Mouse (Mus musculus) bone marrow, adult 2 months (tissue): ENCODE results near the gene Cfap52. TPM values are rescaled to one million over a fixed set of nuclear protein-coding genes. Genes with fewer than 3 reads are reported as not detected.

ENCODE experiments used
- H3K27ac ChIP-seq: fragments of 200-500 bp; 2 replicates; pipeline ENCODE4 v1.5.1; 2012; ENCODE audit warnings: low read depth, mild to moderate bottlenecking, control low read depth, inconsistent platforms, low read length; ENCODE audit not compliant: control insufficient read depth, poor library complexity, insufficient read depth
- H3K4me1 ChIP-seq: fragments of 200-500 bp; 2 replicates; pipeline ENCODE4 v1.6.1; 2011; ENCODE audit warnings: low read length; ENCODE audit not compliant: control insufficient read depth, insufficient read depth
- H3K4me3 ChIP-seq: fragments of 200-500 bp; replicated peaks from 2 replicates; pipeline ENCODE3; 2011; ENCODE audit warnings: mild to moderate bottlenecking, low read depth, low read length, control low read depth; ENCODE audit not compliant: control insufficient read depth
- CTCF ChIP-seq: fragments of 200-500 bp; IDR thresholded peaks from 2 replicates; pipeline ENCODE4 v1.5.1; 2011; ENCODE audit warnings: low read length, control low read depth; ENCODE audit not compliant: control insufficient read depth, insufficient read depth
- POLR2A ChIP-seq: fragments of 200-500 bp; IDR thresholded peaks from 2 replicates; pipeline ENCODE4 v1.6.1; 2011; ENCODE audit warnings: low read depth, mild to moderate bottlenecking, control low read depth, low read length, borderline replicate concordance; ENCODE audit not compliant: control insufficient read depth
- WGBS: fragments of 180-500 bp; shearing (Covaris S2); methylation state at CpG from one replicate; pipeline ENCODE4 v1.1.7; 2018; 5-methylcytosine and 5-hydroxymethylcytosine counted together
- polyA plus RNA-seq: library from polyadenylated mRNA; stranded (reverse); fragments of >200 nt; gene quantifications from 2 replicates; pipeline ENCODE4 v1.2.4, GENCODE M21; 2011; ENCODE audit warnings: low replicate concordance; ENCODE audit not compliant: missing spikeins, insufficient read depth, insufficient read length

Gene Cfap52
- polyA plus RNA-seq, 1 experiment, result not detected

GRCm38 (mm10) chr11:67953604-67954003 is 11.8 kb downstream of the Cfap52 start:
- Histone ChIP-seq H3K4me3 (no peak overlapping the region), H3K4me1 (no peaks in the 10 kb centered on the region), H3K27ac (no peak overlapping the region)
- WGBS, result 71% methylated on average over 5 of the region's 5 CpGs
- no peak for TF ChIP-seq CTCF
- no peak for TF ChIP-seq POLR2A

GRCm38 (mm10) chr11:67949475-67949874 is 16.0 kb downstream of the Cfap52 start:
- Histone ChIP-seq H3K4me3 (no peak overlapping the region), H3K4me1 (no peaks in the 10 kb centered on the region), H3K27ac (no peak overlapping the region)
- no peak for TF ChIP-seq POLR2A
- no peak for TF ChIP-seq CTCF
- WGBS, result 13% methylated on average over 9 of the region's 9 CpGs

- TF ChIP-seq POLR2A (no peak), CTCF (no peak)
- Histone ChIP-seq H3K4me1 (no peaks in the 10 kb centered on the region), H3K27ac (no peak overlapping the region), H3K4me3 (no peak overlapping the region)
- WGBS, result 34% methylated on average over 3 of the region's 3 CpGs
Observed at GRCm38 (mm10) chr11:67948229-67948628, 17.2 kb downstream of the Cfap52 start.

- H3K27ac ChIP-seq, result no peak overlapping the region
- TF ChIP-seq POLR2A (no peak), CTCF (no peak)
- WGBS, result 87% methylated on average over 3 of the region's 3 CpGs
Observed at GRCm38 (mm10) chr11:67932156-67932555, 33.3 kb downstream of the Cfap52 start.

GRCm38 (mm10) chr11:67926348-67927055 is 38.9 kb downstream of the Cfap52 start:
- TF ChIP-seq POLR2A (no peak), CTCF (no peak)
- Histone ChIP-seq H3K4me3 (no peak overlapping the region), H3K27ac (no peak overlapping the region), H3K4me1 (no peaks in the 10 kb centered on the region)
- 28% methylated on average over 15 of the region's 15 CpGs for WGBS

More at GRCm38 (mm10) chr11:67932156-67932555, 33.3 kb downstream of the Cfap52 start:
- Histone ChIP-seq H3K4me3 (no peak overlapping the region), H3K4me1 (no peaks in the 10 kb centered on the region)

- H3K4me3 ChIP-seq, result no peak overlapping the region
- no peaks in the 10 kb centered on the region for H3K4me1 ChIP-seq
- TF ChIP-seq POLR2A (no peak), CTCF (no peak)
- WGBS, result 83% methylated on average over 13 of the region's 13 CpGs
- H3K27ac ChIP-seq, result no peak overlapping the region
Observed at GRCm38 (mm10) chr11:67925000-67925399, 40.5 kb downstream of the Cfap52 start.

GRCm38 (mm10) chr11:67923720-67924119 is 41.7 kb downstream of the Cfap52 start:
- 85% methylated on average over 5 of the region's 5 CpGs for WGBS
- H3K27ac ChIP-seq, result no peak overlapping the region
- H3K4me1 ChIP-seq, result no peaks in the 10 kb centered on the region; the same call in 1 of the 2 replicates
- no peak overlapping the region for H3K4me3 ChIP-seq
- TF ChIP-seq POLR2A, result no peak
- TF ChIP-seq CTCF, result no peak

GRCm38 (mm10) chr11:67922755-67923125 is 42.7 kb downstream of the Cfap52 start:
- Histone ChIP-seq H3K27ac (no peak overlapping the region), H3K4me3 (no peak overlapping the region), H3K4me1 (no peaks in the 10 kb centered on the region; the same call in 1 of the 2 replicates)
- no peak for TF ChIP-seq POLR2A
- under 1% methylated on average over 12 of the region's 12 CpGs for WGBS
